Mouse (Mus musculus) G1E (cell line): ENCODE measurements around the gene Ago4. TPM values are rescaled to one million over a fixed set of nuclear protein-coding genes. Genes with fewer than 3 reads are reported as not detected.

Experiments used
- ATAC-seq: 2 replicates; pipeline ENCODE4 v1.8.0; 2016; ENCODE audit warnings: mild to moderate bottlenecking; ENCODE audit not compliant: insufficient number of reproducible peaks, poor library complexity, low FRiP score, severe bottlenecking; ENCODE audit errors: extremely low read depth
- DNase-seq: peaks from one replicate; pipeline ENCODE4 v3.0.0; 2012; ENCODE audit warnings: low spot score
- H3K27me3 ChIP-seq: 2 replicates; pipeline ENCODE4 v1.6.1; 2012; ENCODE audit warnings: mild to moderate bottlenecking, low read length, inconsistent platforms; ENCODE audit not compliant: insufficient read depth
- H3K36me3 ChIP-seq: replicated peaks from 2 replicates; pipeline ENCODE3; 2012; ENCODE audit warnings: mild to moderate bottlenecking, inconsistent platforms
- H3K4me1 ChIP-seq: 2 replicates; pipeline ENCODE4 v1.6.1; 2012; ENCODE audit warnings: low read depth, low read length, inconsistent platforms, mixed read lengths; ENCODE audit not compliant: insufficient read depth
- H3K4me3 ChIP-seq: 2 replicates; pipeline ENCODE4 v1.5.1; 2012; ENCODE audit warnings: low read depth, mild to moderate bottlenecking, inconsistent platforms, low read length, moderate library complexity, mixed read lengths
- H3K9me3 ChIP-seq: replicated peaks from 2 replicates; pipeline ENCODE4 v1.6.1; 2012; ENCODE audit warnings: inconsistent platforms
- CTCF ChIP-seq: IDR thresholded peaks from 2 replicates; pipeline ENCODE4 v1.5.1; 2012; ENCODE audit warnings: low read depth, low read length, inconsistent platforms, mixed read lengths
- GATA1 ChIP-seq: IDR thresholded peaks from 2 replicates; pipeline ENCODE4 v1.6.1; 2012; ENCODE audit warnings: borderline replicate concordance, low read length, inconsistent platforms, mixed read lengths
- GATA2 ChIP-seq: IDR thresholded peaks from 2 replicates; pipeline ENCODE4 v1.6.1; 2012; ENCODE audit warnings: low read depth, low read length, inconsistent platforms, borderline replicate concordance
- POLR2AphosphoS5 ChIP-seq: IDR thresholded peaks from 2 replicates; pipeline ENCODE4 v1.6.1; 2012; ENCODE audit warnings: low read depth, low read length, inconsistent platforms; ENCODE audit not compliant: insufficient replicate concordance
- TAL1 ChIP-seq: conservative IDR thresholded peaks from 2 replicates; pipeline ENCODE4 v1.6.1; 2012; ENCODE audit warnings: low read depth, low read length, inconsistent platforms, mixed read lengths
- polyA plus RNA-seq: library from polyadenylated mRNA; stranded (reverse); fragments of >175 nt; gene quantifications from 2 replicates; pipeline ENCODE4 v1.2.3, GENCODE M21; 2012
- total RNA-seq, 2 experiments: library from RNA; stranded (forward) in 1 of 2; stranded (reverse) in 1 of 2; fragments of 200-1000 nt in 1 of 2; fragments of >200 nt in 1 of 2; fragmentation: Nextera tagmentation in 1 of 2; gene quantifications; 2 replicates each; pipeline ENCODE4 v1.2.3; 2014 to 2017

The Ago4 gene
- total and polyA plus RNA-seq, 3 experiments = 0.22 TPM; not detected in 2

DNA sequence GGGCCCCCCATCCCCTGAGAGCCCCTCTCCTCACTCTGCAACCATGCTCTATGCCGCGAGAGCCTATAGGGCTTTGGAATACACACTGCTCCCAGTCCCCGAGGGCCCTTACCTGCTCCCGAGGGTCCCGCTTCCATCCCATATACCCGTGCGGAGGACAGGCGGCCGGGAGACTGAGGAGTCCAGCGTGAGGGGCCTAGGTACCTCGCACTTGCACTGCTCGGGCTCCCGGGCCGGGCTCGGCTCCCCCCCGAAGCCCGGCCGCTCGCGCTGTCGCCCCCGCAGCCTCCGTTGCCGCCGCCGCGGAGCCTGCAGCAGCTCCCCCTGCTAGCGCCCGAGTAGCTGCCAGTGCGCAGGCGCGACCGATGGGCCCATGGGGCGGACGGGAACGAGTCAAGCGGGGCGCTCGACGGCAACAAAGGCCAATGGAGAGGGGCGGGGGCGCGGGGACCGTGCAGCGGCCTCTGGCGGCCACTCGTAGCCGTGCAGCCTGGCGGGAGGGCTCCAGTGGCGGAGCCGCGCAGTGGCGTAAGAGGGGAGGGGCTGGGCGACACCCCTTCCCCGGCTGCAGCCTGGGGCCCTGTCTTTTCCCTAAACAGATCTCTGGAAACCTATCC, 64.9 kb downstream of the Ago4 start, which contains the start of gene Ago1:
Gene Ago1, minus strand, starts transcription at position 299 of the 617 bp plus-strand sequence.
- peak; percentile 99 for DNase-seq
- peaks cover 2% of the 10 kb centered on the region; the same call in 1 of the 2 replicates for H3K27me3 ChIP-seq
- peak within 1 kb of the TSS; percentile 85 for H3K4me3 ChIP-seq
- peaks cover 13% of the 10 kb centered on the region for H3K36me3 ChIP-seq
- peaks cover 46% of the 10 kb centered on the region for H3K4me1 ChIP-seq
- TF ChIP-seq TAL1 (no peak), CTCF (peak; percentile 89)
- ATAC-seq = peak; percentile 59
- no peaks in the 10 kb centered on the region for H3K9me3 ChIP-seq

DNA sequence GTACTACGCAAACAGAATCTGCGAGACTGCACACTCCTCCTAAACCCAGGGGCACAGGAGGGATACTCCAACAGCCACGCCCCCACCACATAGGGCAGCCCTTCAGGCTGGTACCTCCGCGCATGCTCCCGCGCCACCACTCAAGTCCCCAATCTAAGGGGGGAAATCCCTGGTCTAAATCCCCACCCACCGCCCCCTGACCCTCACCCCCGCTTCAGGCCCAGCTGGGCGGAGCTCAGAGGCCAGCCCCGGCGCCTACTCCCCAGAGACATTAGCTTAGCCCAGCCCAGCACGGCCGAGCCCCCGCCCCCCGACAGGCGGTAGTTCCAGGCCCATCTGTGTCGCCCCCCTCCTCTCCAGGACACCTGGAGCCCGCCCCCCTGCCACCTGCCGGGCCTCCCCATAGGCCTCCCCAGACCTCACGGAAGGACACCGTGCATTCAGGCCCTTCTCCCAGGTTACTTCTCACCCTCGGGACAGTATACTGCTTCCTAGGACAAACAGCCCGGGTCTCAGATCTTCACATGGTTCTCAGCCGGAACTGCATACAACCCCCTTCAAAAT, 65.5 kb downstream of the Ago4 start:
- Histone ChIP-seq H3K27me3 (0 out of 2 replicates have a peak, but pooled peaks cover 2% of the 10 kb centered on the region), H3K36me3 (peaks cover 15% of the 10 kb centered on the region), H3K4me1 (peaks cover 46% of the 10 kb centered on the region), H3K9me3 (no peaks in the 10 kb centered on the region), H3K4me3 (peak overlapping the region; percentile 85)
- ATAC-seq (peak; percentile 46), DNase-seq (peak; percentile 73)
- TF ChIP-seq GATA2 (no peak), POLR2AphosphoS5 (no peak), CTCF (no peak), TAL1 (no peak), GATA1 (no peak)

DNA sequence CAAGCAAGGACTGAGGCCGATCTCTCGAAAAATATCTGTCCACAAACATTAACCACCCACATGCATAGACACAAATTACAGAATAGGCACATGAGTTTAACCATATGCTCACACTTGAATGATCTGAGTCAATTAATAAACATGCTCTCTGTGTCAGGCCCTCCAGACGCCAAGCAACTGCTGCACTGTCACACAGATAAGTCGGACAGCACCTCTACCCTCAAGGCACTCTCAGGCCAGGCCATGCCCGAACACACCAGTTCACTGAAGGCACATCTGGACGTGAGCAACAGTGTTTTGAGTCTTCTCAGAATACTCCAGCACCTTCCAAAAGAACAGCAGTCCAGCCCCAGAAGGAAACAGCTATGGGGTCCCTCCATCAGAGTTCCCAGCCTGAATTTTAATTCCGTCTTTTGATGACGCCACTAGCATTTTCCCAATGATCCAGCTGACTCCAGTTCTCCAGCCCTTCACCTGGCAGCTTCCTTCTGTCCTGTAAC, 67.0 kb downstream of the Ago4 start:
- peaks cover 46% of the 10 kb centered on the region for H3K4me1 ChIP-seq
- peaks cover 21% of the 10 kb centered on the region for H3K36me3 ChIP-seq
- TF ChIP-seq POLR2AphosphoS5 (no peak), GATA1 (no peak), CTCF (no peak), GATA2 (no peak), TAL1 (no peak)
- H3K9me3 ChIP-seq = no peaks in the 10 kb centered on the region
- H3K27me3 ChIP-seq = 0 out of 2 replicates have a peak, but pooled peaks cover 2% of the 10 kb centered on the region
- no peak for DNase-seq
- H3K4me3 ChIP-seq = peak overlapping the region; percentile 21; the same call in 1 of the 2 replicates
- ATAC-seq = no peak

DNA sequence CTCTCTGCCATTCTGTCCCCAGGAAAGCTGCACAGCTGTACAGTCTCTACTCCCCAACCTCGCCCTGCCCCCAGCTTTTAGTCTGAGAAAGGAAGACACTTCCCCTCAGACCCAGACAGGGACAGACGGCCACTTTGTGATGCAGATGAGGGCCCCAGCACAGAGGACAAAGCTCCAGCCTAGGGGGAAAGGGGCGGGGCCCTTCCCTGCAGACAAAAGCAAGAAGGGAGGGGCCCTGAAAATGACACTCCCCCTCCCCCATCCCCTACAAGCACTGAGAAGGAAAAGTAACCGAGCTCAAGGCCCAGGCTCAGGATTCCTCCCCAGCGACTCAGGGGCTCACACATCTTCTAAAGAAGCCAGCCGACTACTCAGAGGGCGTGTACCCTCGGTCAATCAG, 67.4 kb downstream of the Ago4 start:
- peak; percentile 48 for DNase-seq
- Histone ChIP-seq H3K4me3 (peak overlapping the region; percentile 21; the same call in 1 of the 2 replicates), H3K36me3 (peaks cover 23% of the 10 kb centered on the region), H3K4me1 (peaks cover 46% of the 10 kb centered on the region), H3K9me3 (no peaks in the 10 kb centered on the region), H3K27me3 (0 out of 2 replicates have a peak, but pooled peaks cover 2% of the 10 kb centered on the region)
- peak; percentile 40 for ATAC-seq
- TF ChIP-seq GATA1 (no peak), CTCF (no peak), TAL1 (no peak), POLR2AphosphoS5 (no peak), GATA2 (no peak)

DNA sequence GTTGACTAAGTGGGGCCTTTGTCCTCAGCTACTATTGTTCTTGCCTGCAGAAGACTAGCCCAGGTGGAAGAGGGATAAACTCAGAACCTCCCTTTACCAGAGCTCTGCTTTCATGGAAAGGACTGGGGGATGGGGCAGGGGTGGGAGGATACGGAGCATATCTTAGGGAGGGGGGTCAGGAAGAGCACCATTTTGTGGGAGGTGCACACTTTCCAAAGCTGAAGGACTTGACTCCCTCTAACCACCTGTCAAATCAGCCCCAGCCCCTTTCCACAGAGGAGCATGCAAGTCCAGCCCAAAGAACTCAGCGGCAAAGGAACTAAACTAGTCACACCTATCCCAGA, 68.4 kb downstream of the Ago4 start:
- TF ChIP-seq TAL1 (no peak), GATA1 (no peak), POLR2AphosphoS5 (no peak), GATA2 (no peak), CTCF (no peak)
- DNase-seq = no peak
- Histone ChIP-seq H3K36me3 (peaks cover 33% of the 10 kb centered on the region), H3K4me3 (no peak overlapping the region), H3K9me3 (no peaks in the 10 kb centered on the region), H3K4me1 (peaks cover 46% of the 10 kb centered on the region), H3K27me3 (no peaks in the 10 kb centered on the region)
- no peak for ATAC-seq

DNA sequence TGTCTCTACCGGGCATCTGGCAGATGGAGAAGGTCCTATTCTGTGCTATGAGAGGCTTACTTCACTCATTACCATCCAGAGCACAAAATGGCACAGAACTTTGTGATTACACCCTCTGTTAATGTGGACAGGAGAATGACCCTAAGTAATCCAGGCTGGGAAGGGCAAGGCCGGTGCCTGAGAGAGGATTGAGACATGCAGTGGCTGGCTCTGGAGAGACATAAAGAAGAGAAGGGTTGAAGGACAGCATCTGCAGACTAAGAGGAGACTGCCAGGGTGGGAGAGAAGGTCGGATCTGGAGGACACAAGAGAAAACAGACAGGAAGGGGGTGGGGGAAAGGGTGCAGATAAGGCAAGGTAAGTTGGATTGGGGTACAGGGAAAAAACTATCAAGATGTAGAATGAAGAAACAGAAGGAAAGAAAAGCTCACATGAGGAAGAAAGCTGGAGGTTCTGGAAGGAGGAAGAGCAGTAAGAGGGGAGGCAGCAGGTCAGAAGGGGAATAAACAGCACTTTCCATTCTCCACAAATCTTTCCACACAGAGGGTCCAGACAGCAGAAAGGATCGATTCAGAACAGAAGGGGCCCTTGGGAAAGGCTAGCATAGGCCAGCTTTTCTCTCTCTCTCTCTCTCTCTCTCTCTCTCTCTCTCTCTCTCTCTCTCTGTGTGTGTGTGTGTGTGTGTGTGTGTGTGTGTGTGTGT, 68.9 kb downstream of the Ago4 start:
- H3K36me3 ChIP-seq = peaks cover 38% of the 10 kb centered on the region
- TF ChIP-seq TAL1 = no peak
- TF ChIP-seq CTCF = no peak
- TF ChIP-seq GATA1 = no peak
- TF ChIP-seq POLR2AphosphoS5 = no peak
- TF ChIP-seq GATA2 = no peak
- no peaks in the 10 kb centered on the region for H3K9me3 ChIP-seq
- H3K4me3 ChIP-seq = no peak overlapping the region
- DNase-seq = no peak
- H3K4me1 ChIP-seq = peaks cover 46% of the 10 kb centered on the region
- ATAC-seq = no peak
- no peaks in the 10 kb centered on the region for H3K27me3 ChIP-seq
